Mouse (Mus musculus) MN1 (cell line): ENCODE measurements at regions not wholly inside any gene's neighbourhood (a gene's known extent, or its start where the extent isn't known, plus 50 kb on each side); places are given as distances from the start of the nearest gene placed in this dataset.

ENCODE experiments used
- DNase-seq: peaks from one replicate; pipeline ENCODE4 v3.0.0-alpha.2; 2016; ENCODE audit warnings: low spot score

- no peak for DNase-seq
Measured at GRCm38 (mm10) chr12:99039497-99040322, 119.3 kb downstream of the Ttc8 start.

DNA sequence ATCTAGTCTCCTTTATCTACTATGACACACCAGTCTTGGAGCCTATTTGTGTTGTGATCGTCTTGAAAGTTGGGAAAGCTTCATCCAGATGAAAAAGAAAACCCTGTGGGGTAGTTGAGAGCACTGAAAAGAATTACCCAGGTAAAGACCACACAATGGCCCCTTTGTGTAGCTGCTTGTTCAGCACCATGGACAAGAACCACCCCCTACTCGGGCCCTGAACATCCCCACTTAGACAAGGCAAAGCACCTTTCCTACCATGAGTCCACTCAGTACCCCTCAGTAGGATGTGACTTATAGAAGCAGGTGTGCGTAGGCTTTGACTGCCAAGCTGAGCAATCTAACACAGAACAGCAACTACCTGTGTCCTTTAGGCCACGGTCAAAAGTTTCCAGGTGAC lies 121.2 kb downstream of the Ttc8 start:
- DNase-seq: no peak

GRCm38 (mm10) chr12:99042918-99043862 lies 122.8 kb downstream of the Ttc8 start:
- no peak for DNase-seq

DNA sequence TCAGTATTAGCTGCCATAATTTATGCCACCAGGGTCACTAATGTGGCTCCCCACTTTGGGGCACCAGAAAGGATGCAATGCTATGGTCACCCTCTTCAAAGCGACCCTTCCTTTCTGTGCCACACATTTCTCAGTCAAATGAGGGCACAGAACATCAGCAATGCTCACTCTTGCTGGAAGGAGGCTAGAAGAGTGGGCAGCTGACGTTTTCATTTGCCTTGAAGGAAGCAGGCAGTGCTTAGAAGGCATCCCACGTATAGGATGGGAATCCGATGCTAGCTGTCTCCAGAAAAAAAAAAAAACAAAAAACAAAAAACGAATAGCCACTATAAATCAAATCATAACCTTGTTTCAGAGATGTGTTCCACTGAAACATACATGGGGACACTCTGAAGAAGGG lies 124.1 kb downstream of the Ttc8 start:
- no peak for DNase-seq

DNA sequence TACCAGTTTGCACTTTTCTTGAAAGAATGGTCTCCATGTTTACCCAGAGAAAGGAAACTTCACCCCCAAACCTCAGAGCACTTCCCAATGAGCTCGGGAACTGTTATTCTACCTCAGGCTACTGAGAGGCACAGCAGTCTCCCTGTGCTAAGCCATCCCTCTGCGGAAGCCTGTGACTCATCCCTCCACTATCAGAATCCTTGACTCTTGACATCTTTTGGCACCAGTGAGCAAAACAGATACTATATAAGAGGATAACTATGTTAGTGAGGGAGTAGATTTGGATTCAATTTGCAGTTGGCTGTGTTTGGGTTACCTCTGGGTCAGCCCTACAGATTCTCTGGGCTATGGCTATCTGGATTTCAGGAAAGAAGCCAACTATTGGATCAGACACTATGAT lies 130.1 kb downstream of the Ttc8 start:
- peak; percentile 64 for DNase-seq

- DNase-seq: peak; percentile 86
Measured at GRCm38 (mm10) chr12:99052599-99052998, 132.2 kb downstream of the Ttc8 start.

GRCm38 (mm10) chr12:99057521-99057920 lies 137.1 kb downstream of the Ttc8 start:
- DNase-seq: no peak

DNA sequence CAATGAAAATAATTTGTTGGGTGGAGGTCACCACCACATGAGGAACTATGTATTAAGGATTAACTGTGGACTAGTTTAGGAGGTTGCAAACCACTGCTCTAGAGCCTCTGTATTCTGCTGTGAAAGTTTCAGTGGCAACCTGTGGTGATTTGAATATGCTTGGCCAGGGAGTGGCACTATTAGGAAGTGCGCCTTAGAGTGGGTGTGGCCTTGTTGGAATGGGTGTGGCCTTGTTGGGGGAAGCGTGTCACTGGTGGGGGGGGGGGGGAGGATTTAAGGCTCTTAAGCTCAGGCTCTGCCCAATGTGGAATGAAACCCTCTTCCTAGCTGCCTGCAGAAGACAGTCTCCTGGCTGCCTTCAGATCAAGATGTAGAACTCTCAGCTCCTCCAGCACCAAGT lies 138.5 kb downstream of the Ttc8 start:
- DNase-seq: no peak

DNA sequence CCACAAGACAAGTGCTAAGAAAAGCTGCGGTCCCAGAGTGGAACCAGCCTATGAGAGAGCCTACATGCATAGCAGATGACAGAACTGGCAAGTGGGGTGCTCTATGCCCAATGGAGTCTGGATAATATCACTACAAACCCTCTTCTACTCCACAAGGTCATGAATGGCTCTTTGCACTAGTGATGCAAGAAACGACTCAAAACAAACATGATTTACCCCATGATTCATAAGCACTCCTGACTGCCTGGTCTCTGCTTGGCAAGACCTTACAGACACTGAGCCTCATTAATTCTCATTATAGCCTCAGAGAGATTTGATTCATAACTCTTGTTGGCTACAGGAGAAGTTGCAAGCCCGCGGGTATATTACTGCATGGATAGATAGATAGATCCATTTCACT lies 139.1 kb downstream of the Ttc8 start:
- no peak for DNase-seq

GRCm38 (mm10) chr12:99060702-99061101 lies 140.3 kb downstream of the Ttc8 start:
- no peak for DNase-seq

DNA sequence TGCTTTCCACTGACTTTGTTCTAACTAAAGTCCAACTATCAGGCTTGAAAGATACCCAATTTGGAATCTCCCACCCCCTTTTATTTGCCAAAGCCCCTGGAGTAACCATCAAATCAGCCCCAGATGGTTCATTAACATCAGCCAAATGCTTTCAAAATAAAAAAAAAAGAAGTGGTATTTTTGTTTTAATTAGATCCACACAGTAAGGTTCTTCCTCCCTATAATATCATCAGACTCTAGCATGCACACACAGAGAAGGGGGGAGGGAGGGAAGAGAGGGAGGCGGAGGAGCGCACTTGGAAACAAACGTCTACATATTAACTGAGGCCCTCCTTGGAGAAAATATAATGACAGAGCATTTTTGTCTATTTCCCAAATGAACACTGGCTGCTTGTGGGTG lies 143.1 kb downstream of the Ttc8 start:
- no peak for DNase-seq

GRCm38 (mm10) chr12:99063885-99064284 lies 143.5 kb downstream of the Ttc8 start:
- DNase-seq: peak; percentile 26

DNA sequence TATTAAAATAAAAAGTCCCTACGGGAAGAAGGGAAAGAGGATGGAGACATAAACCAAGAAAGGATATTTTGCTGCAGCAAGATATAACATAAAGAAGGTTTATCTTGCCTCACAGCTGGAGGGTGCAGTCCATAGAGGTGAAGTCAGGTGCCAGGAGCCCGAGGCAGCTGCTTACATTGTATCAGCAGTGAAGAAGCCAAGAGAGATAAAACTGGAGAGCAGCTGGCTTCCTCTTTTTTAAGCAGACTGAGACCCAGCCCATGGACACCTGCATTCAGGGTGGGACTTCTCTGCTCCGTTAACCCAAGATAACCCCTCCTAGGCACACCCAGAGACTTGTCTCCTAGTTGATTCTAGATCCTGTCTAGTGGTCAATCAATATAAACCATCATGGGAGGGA lies 147.6 kb downstream of the Ttc8 start:
- no peak for DNase-seq

- DNase-seq: no peak
Measured at GRCm38 (mm10) chr12:99073766-99074165, 153.4 kb downstream of the Ttc8 start.

DNA sequence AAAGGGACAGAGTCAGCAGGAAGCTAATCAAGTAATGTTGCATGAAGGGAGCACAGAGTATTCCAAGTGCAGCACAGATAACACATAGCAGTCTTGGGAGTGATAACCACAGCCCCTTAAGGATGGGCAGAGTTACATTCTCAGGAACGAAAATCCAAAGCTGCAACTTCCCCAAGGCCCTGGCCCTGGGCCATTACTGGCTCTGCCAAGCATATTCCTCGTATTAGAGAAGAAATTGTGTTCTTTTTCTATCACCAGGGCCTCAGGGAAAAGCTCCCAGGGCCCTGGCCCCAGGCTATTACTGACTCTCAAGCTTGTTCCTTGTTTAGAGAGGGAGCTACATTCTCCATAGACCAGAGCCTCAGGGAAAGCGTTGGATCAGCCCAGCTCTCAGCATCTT lies 157.0 kb downstream of the Ttc8 start:
- DNase-seq: no peak

DNA sequence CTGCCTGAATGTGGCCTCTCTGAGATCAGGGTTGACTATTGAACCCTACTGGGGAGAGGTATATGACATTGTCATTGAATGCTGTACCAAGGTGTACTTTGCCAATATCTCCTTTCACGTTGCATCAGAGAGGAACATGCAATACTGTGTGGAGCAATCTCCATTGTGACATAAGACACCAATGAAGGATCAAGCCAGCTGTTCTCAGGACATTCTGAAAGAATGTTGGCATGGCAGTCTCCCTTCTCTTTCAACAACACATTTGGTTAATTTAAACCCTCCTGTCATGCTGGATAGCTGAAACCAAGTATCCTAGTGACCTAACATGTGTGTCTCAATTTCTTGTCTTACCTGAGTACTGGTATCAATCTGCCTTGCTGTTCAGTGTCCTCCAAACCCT lies 159.5 kb downstream of the Ttc8 start:
- no peak for DNase-seq

DNA sequence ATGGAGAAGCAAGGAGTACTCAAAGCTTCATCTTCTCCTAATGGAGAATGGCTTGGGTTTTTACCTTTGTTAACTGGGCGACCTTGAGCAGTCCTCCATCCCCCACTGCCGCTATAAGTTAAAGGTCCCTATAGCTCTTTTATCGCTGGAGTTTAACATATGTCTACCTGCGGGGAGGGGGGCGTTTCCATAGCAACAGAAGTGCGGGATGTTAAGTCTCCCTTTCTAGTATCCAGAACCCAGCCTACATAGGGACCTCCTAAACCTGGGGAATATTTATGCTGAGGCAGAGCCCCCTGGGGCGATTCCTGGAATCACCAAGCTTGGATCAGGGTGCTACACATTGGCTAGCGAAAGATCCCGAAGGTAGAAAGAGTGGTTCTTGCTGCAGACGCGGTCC lies 163.2 kb downstream of the Ttc8 start:
- no peak for DNase-seq

GRCm38 (mm10) chr12:99084144-99084543 lies 163.8 kb downstream of the Ttc8 start:
- no peak for DNase-seq

GRCm38 (mm10) chr12:99087286-99087685 lies 166.9 kb downstream of the Ttc8 start:
- DNase-seq: no peak

DNA sequence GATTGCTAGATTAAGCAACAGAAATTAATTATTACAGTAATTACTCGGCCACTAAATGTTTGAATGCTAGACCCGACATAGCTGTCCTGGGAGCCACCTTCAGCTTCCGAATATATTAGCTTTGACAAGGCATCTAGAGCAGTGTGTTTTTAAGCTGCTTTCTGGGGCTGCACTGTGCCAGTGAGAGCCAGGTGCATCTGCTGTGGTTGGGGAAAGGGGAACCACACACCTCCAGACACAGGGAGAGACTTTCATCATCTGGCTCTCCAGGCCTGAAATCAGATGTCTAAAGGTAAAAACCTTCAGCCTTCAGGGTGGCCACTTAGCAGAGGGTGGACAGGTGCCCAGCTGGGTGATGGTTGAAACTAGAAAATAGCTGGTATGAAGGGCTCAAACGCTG lies 171.4 kb downstream of the Ttc8 start:
- no peak for DNase-seq

GRCm38 (mm10) chr12:99093151-99093550 lies 172.8 kb downstream of the Ttc8 start:
- DNase-seq: no peak

DNA sequence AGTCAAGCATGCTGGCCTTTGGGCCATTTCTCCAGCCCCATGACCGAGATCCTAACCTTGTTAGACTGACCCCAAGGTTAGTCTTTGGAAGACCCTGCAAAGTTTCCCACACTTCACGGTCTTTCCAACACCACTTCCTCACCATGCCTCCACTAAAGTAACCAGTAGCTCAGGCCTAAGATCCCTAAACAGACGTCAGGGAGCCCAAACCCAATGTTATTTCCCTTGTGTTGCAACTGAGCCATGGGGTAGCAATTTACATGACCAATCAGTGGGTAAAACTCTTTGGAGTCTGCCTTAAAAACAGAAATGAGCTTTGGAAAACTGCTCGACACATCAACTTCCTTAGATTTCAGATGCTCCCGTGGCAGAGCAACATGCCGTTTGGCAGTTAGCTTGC lies 173.6 kb downstream of the Ttc8 start:
- DNase-seq: no peak
